In the genomic region with DNA sequence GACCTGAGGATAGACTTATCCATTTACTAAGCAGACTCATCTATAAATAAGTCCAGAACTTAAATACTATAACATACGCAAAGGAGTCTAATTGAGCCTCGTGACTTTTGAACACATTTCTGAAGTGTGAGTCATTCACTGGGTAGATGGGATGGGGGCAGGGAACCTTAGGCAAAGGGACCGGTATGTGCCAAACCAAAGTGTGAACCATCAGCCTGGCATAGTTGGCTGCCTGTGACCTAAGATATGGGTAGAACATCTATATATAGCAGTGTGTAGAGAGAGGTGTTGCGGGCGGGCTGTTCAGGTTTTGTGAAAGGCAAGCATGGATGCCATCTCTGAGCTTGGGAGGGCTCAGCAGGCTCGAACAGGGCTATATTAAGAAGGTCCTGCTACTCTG, we compare ENCODE assay signal across 23 mouse cellular contexts. TPM values are rescaled to one million over a fixed set of nuclear protein-coding genes. Genes with fewer than 3 reads are reported as not detected.
DNase-seq lines count a peak whose midpoint lies in the region; ATAC-seq lines count a peak whose summit lies in the region.
"Had no signal": no experiment of that assay in that cellular context is flagged by ENCODE, and none has a peak within 500 bp of the region (broad histone marks: within the 10 kb centered on the region; RNA-seq: fewer than 3 reads in every experiment).

No protein-coding gene starts in this region.

- H3K27ac ChIP-seq in heart, embryonic 16.5 days (ENCODE audit: low read length), result peak overlapping the region; percentile 91
- no peak overlapping the region for H3K27ac ChIP-seq in kidney, embryonic 14.5 days (ENCODE audit: low read depth, low read length)
- H3K27ac ChIP-seq: embryonic facial prominence, embryonic 13.5 days; hindbrain, embryonic 13.5 days; intestine, embryonic 15.5 days; kidney, postnatal 0 days; macrophage; midbrain, embryonic 13.5 days; stomach, postnatal 0 days had no signal

- no peak overlapping the region for H3K4me3 ChIP-seq in heart, embryonic 16.5 days (ENCODE audit: low read length)
- H3K4me3 ChIP-seq in kidney, embryonic 14.5 days (ENCODE audit: low read length), result no peak overlapping the region
- H3K4me3 ChIP-seq: embryonic facial prominence, embryonic 13.5 days; hindbrain, embryonic 13.5 days; intestine, embryonic 15.5 days; midbrain, embryonic 13.5 days had no signal

- H3K4me2 ChIP-seq in heart, embryonic 16.5 days (ENCODE audit: low read depth, low read length), result 0 out of 2 replicates have a peak overlapping the region, but pooled peaks have one; percentile 4
- no peak overlapping the region for H3K4me2 ChIP-seq in kidney, embryonic 14.5 days (replicated peaks; ENCODE audit: low read depth, low read length)
- H3K4me2 ChIP-seq: embryonic facial prominence, embryonic 13.5 days; hindbrain, embryonic 13.5 days; intestine, embryonic 15.5 days; midbrain, embryonic 13.5 days had no signal

- H3K9ac ChIP-seq in heart, embryonic 16.5 days (ENCODE audit: low read length), result no peak overlapping the region
- no peak overlapping the region for H3K9ac ChIP-seq in kidney, embryonic 14.5 days (ENCODE audit: low read depth, low read length)
- H3K9ac ChIP-seq: embryonic facial prominence, embryonic 13.5 days; forebrain, postnatal 0 days; hindbrain, embryonic 13.5 days; intestine, embryonic 15.5 days; liver, postnatal 0 days; midbrain, embryonic 13.5 days had no signal

- DNase-seq in gastrocnemius, adult 18-20 months (ENCODE audit: low spot score), result peak; percentile 55
- no peak for DNase-seq in gastrocnemius, postnatal 25 days
- DNase-seq in right cerebral cortex, adult 18-20 months, result peak; percentile 48
- no peak for DNase-seq in right cerebral cortex, postnatal 36 days (ENCODE audit: low spot score in 2 of 2)
- DNase-seq in natural killer cell, adult 2 months (ENCODE audit: low spot score in 2 of 2), result peak; percentile 62 to 80
- DNase-seq in cerebellum, adult 11 months, result no peak
- DNase-seq: adrenal gland, postnatal 10 days; cerebellum, adult 9-10 months; forebrain, postnatal 0 days; gastrocnemius, postnatal 36 days; liver; liver, postnatal 0 days had no signal

- no peaks in the 10 kb centered on the region for H3K27me3 ChIP-seq in heart, embryonic 16.5 days (ENCODE audit: control insufficient read depth, insufficient read depth, low read length)
- H3K27me3 ChIP-seq in kidney, embryonic 14.5 days (ENCODE audit: control insufficient read depth, insufficient read depth, low read length), result no peaks in the 10 kb centered on the region
- H3K27me3 ChIP-seq: intestine, embryonic 15.5 days; midbrain, embryonic 13.5 days had no signal

- H3K4me1 ChIP-seq in heart, embryonic 16.5 days (ENCODE audit: control insufficient read depth, insufficient read depth, low read length), result peaks cover 28% of the 10 kb centered on the region
- H3K4me1 ChIP-seq in kidney, embryonic 14.5 days (ENCODE audit: control insufficient read depth, insufficient read depth, low read length), result no peaks in the 10 kb centered on the region
- H3K4me1 ChIP-seq: embryonic facial prominence, embryonic 13.5 days; hindbrain, embryonic 13.5 days; intestine, embryonic 15.5 days; midbrain, embryonic 13.5 days had no signal

- WGBS in heart, embryonic 16.5 days, result 29% methylated on average over 6 of the region's 6 CpGs
- 85% methylated on average over 6 of the region's 6 CpGs for WGBS in kidney, embryonic 14.5 days

- H3K9me3 ChIP-seq in heart, embryonic 16.5 days (replicated peaks; ENCODE audit: control insufficient read depth, low read length), result peaks cover 3% of the 10 kb centered on the region; the same call in 1 of the 2 replicates
- H3K9me3 ChIP-seq in kidney, embryonic 14.5 days (ENCODE audit: control insufficient read depth, low read length), result no peaks in the 10 kb centered on the region
- H3K9me3 ChIP-seq: embryonic facial prominence, embryonic 13.5 days; hindbrain, embryonic 13.5 days; intestine, embryonic 15.5 days; midbrain, embryonic 13.5 days had no signal

- ATAC-seq in heart, embryonic 16.5 days (replicated peaks; ENCODE audit: extremely low read depth, insufficient read depth, low FRiP score), result peak; percentile 90
- no peak for ATAC-seq in kidney, embryonic 14.5 days (ENCODE audit: low FRiP score, low TSS enrichment)
- ATAC-seq: forebrain, postnatal 0 days; intestine, embryonic 15.5 days; liver, postnatal 0 days; midbrain, embryonic 13.5 days had no signal

- H3K36me3 ChIP-seq in heart, embryonic 16.5 days (ENCODE audit: control insufficient read depth, insufficient read depth), result no peaks in the 10 kb centered on the region
- H3K36me3 ChIP-seq in kidney, embryonic 14.5 days (ENCODE audit: control insufficient read depth, insufficient read depth, low read length), result no peaks in the 10 kb centered on the region
- H3K36me3 ChIP-seq: embryonic facial prominence, embryonic 13.5 days; hindbrain, embryonic 13.5 days; intestine, embryonic 15.5 days; midbrain, embryonic 13.5 days had no signal

RNA-seq across cellular contexts. Expression of a gene that starts 14.6 kb away (rescaled TPM):
- total RNA-seq in gastrocnemius, adult 18-20 months (2021), result 1 to 10 TPM; 1.7 to 2.1 TPM
- total RNA-seq in gastrocnemius, postnatal 25 days (2021), result 1 to 10 TPM; 1.9 to 2.7 TPM
- 0.80 and 0.94 TPM in 2 replicates for polyA plus RNA-seq in heart, embryonic 16.5 days (2015; fragmentation: Nextera tagmentation; extraction: Ambion mirVana)
- polyA plus RNA-seq in kidney, embryonic 14.5 days (2014; fragmentation: Nextera tagmentation; extraction: Ambion mirVana), result 0.58 and 1.0 TPM in 2 replicates

RNA-seq across cellular contexts. Expression of a gene that starts 54.9 kb away (rescaled TPM):
- 100 to 1,000 TPM; 309 to 366 TPM for total RNA-seq in gastrocnemius, adult 18-20 months (2021)
- 100 to 1,000 TPM; 390 to 396 TPM for total RNA-seq in gastrocnemius, postnatal 25 days (2021)
- polyA plus RNA-seq in heart, embryonic 16.5 days (2015; fragmentation: Nextera tagmentation; extraction: Ambion mirVana), result 553 and 578 TPM in 2 replicates
- 238 and 244 TPM in 2 replicates for polyA plus RNA-seq in kidney, embryonic 14.5 days (2014; fragmentation: Nextera tagmentation; extraction: Ambion mirVana)

RNA-seq across cellular contexts. Expression of a gene that starts 55.0 kb away (rescaled TPM):
- total RNA-seq in gastrocnemius, adult 18-20 months (2021), result not detected
- not detected for total RNA-seq in gastrocnemius, postnatal 25 days (2021)
- polyA plus RNA-seq in heart, embryonic 16.5 days (2015; fragmentation: Nextera tagmentation; extraction: Ambion mirVana), result 0.42 and 0.87 TPM in 2 replicates
- 0.87 TPM in 1 of 2 replicates, not detected in the other for polyA plus RNA-seq in kidney, embryonic 14.5 days (2014; fragmentation: Nextera tagmentation; extraction: Ambion mirVana)
- total RNA-seq: adrenal gland, postnatal 10 days; gastrocnemius, postnatal 36 days had no signal
- polyA plus RNA-seq: embryonic facial prominence, embryonic 13.5 days; liver, postnatal 0 days; macrophage; neural tube, embryonic 11.5 days; spleen, adult 2 months; stomach, postnatal 0 days had no signal

Comparison
In these comparisons a context has a peak if more than half of its experiments do, and no peak if none do; other contexts are left out.
1. DNase-seq: peak in gastrocnemius, adult 18-20 months (single experiment), right cerebral cortex, adult 18-20 months (single experiment) and natural killer cell, adult 2 months (2 of 2); none in gastrocnemius, postnatal 25 days (single experiment), right cerebral cortex, postnatal 36 days (0 of 2) and cerebellum, adult 11 months (single experiment).